Mouse (Mus musculus) right cerebral cortex, adult 2 months (tissue): ENCODE measurements around the gene Gm20388.

Experiments used
- DNase-seq, 2 experiments: peaks; one replicate each; pipeline ENCODE4 v3.0.0; 2021 to 2022; ENCODE audit warnings: low spot score in 2 of 2

Gene Gm20388

GRCm38 (mm10) chr8:123290166-123290565, 3379.5 kb downstream of the Gm20388 start:
- DNase-seq, result peak; percentile 23 to 35

- no peak for DNase-seq
Observed at GRCm38 (mm10) chr8:123290679-123291078, 3380.0 kb downstream of the Gm20388 start.

GRCm38 (mm10) chr8:123291716-123292115, 3381.1 kb downstream of the Gm20388 start:
- no peak for DNase-seq

- DNase-seq, result no peak
Observed at GRCm38 (mm10) chr8:123292281-123292680, 3381.6 kb downstream of the Gm20388 start.

GRCm38 (mm10) chr8:123292785-123293184, 3382.1 kb downstream of the Gm20388 start:
- DNase-seq, result no peak

GRCm38 (mm10) chr8:123298301-123298700, 3387.7 kb downstream of the Gm20388 start:
- no peak for DNase-seq

- DNase-seq, result no peak
Observed at GRCm38 (mm10) chr8:123308738-123309137, 3398.1 kb downstream of the Gm20388 start.

- DNase-seq, result no peak
Observed at GRCm38 (mm10) chr8:123317781-123318466, 3407.3 kb downstream of the Gm20388 start.

GRCm38 (mm10) chr8:123318467-123318911, 3407.8 kb downstream of the Gm20388 start, which contains the start of gene Fanca:
Fanca (minus strand) TSS chr8:123318576.
- DNase-seq, result peak; percentile 89 to 90

GRCm38 (mm10) chr8:123319522-123320164, 3409.0 kb downstream of the Gm20388 start:
- peak; percentile 35 to 54 for DNase-seq

- DNase-seq, result no peak
Observed at GRCm38 (mm10) chr8:123328552-123328951, 3417.9 kb downstream of the Gm20388 start.

GRCm38 (mm10) chr8:123329350-123329749, 3418.7 kb downstream of the Gm20388 start:
- no peak for DNase-seq

GRCm38 (mm10) chr8:123329961-123330360, 3419.3 kb downstream of the Gm20388 start:
- no peak for DNase-seq

GRCm38 (mm10) chr8:123330701-123331100, 3420.1 kb downstream of the Gm20388 start:
- no peak for DNase-seq

- peak in 1 of 2 experiments; percentile 33 for DNase-seq
Observed at GRCm38 (mm10) chr8:123331301-123331700, 3420.7 kb downstream of the Gm20388 start.

GRCm38 (mm10) chr8:123331810-123332209, 3421.2 kb downstream of the Gm20388 start:
- no peak for DNase-seq

- peak; percentile 53 for DNase-seq
Observed at GRCm38 (mm10) chr8:123332262-123333090, 3421.8 kb downstream of the Gm20388 start, which contains the start of gene Spire2. Spire2 (plus strand) TSS chr8:123332713.

GRCm38 (mm10) chr8:123333091-123333587, 3422.5 kb downstream of the Gm20388 start:
- DNase-seq, result peak in 1 of 2 experiments; percentile 20

GRCm38 (mm10) chr8:123333864-123334263, 3423.2 kb downstream of the Gm20388 start:
- DNase-seq, result peak; percentile 25 to 34

- no peak for DNase-seq
Observed at GRCm38 (mm10) chr8:123334467-123334866, 3423.8 kb downstream of the Gm20388 start.

- DNase-seq, result no peak
Observed at GRCm38 (mm10) chr8:123337475-123337874, 3426.8 kb downstream of the Gm20388 start.

- DNase-seq, result no peak
Observed at GRCm38 (mm10) chr8:123340071-123340470, 3429.4 kb downstream of the Gm20388 start.
